Mouse (Mus musculus) stomach, embryonic 14.5 days (tissue): ENCODE results near the gene Epha2. TPM values are rescaled to one million over a fixed set of nuclear protein-coding genes. Genes with fewer than 3 reads are reported as not detected.

ENCODE experiments used
- microRNA-seq: library from miRNA; unstranded; fragments of <30 nt; microRNA quantifications from one replicate; pipeline ENCODE4, GENCODE M21; 2016
- polyA plus RNA-seq: library from polyadenylated mRNA; unstranded; fragments of >200 nt; fragmentation: Nextera tagmentation; extraction: Ambion mirVana; gene quantifications from 2 replicates; pipeline ENCODE4 v1.2.1, GENCODE M21; 2014

The Epha2 gene
- polyA plus RNA-seq, 1 experiment from 2014 or later: 2.8 TPM

Small RNAs within 50 kb of the gene (microRNA-seq; reads per million reads assigned to microRNA genes)
- not detected for gene Gm25690

Other genes with a start within 250 kb of the Epha2 start
- 5.9 and 7.4 TPM in 2 replicates for gene Crocc, start 240.7 kb upstream of the Epha2 start, polyA plus RNA-seq
- 67.0 and 77.1 TPM in 2 replicates for gene Necap2, start 222.9 kb upstream of the Epha2 start, polyA plus RNA-seq
- gene Spata21, start 212.9 kb upstream of the Epha2 start, polyA plus RNA-seq: 0.30 and 0.59 TPM in 2 replicates
- gene Szrd1, start 161.5 kb upstream of the Epha2 start, polyA plus RNA-seq: 35.3 and 35.4 TPM in 2 replicates
- 29.6 and 30.4 TPM in 2 replicates for gene Fbxo42, start 153.3 kb upstream of the Epha2 start, polyA plus RNA-seq
- gene Rsg1, start 87.3 kb upstream of the Epha2 start, polyA plus RNA-seq: 5.2 and 6.5 TPM in 2 replicates
- 23.0 and 26.4 TPM in 2 replicates for gene Arhgef19, start 61.7 kb upstream of the Epha2 start, polyA plus RNA-seq
- 4.3 and 4.4 TPM in 2 replicates for gene Fam131c, start 67.0 kb downstream of the Epha2 start, polyA plus RNA-seq
- 0.16 TPM in 1 of 2 replicates, not detected in the other for gene Clcnka, start 97.5 kb downstream of the Epha2 start, polyA plus RNA-seq
- gene Clcnkb, start 114.8 kb downstream of the Epha2 start, polyA plus RNA-seq: not detected in 2 replicates
- gene Hspb7, start 119.5 kb downstream of the Epha2 start, polyA plus RNA-seq: 4.2 and 4.7 TPM in 2 replicates
- gene Srarp, start 134.9 kb downstream of the Epha2 start, polyA plus RNA-seq: not detected in 2 replicates
- 30.8 and 30.9 TPM in 2 replicates for gene Zbtb17, start 143.4 kb downstream of the Epha2 start, polyA plus RNA-seq
- gene Spen, start 237.4 kb downstream of the Epha2 start, polyA plus RNA-seq: 16.2 and 16.9 TPM in 2 replicates